Mouse (Mus musculus) cerebellum, adult (tissue): Measurements from ENCODE around the gene Agrp.

Source experiments
- ATAC-seq: cut with Nextera tagmentation; 2 replicates; pipeline ENCODE4 v1.9.2; 2017; ENCODE audit warnings: mild to moderate bottlenecking, moderate library complexity, mixed read lengths; ENCODE audit not compliant: insufficient number of reproducible peaks, low FRiP score, low TSS enrichment

Gene Agrp

GRCm38 (mm10) chr8:105527110-105527509 is 110.1 kb downstream of the Agrp start:
- ATAC-seq = no peak

- ATAC-seq = no peak
Observed at GRCm38 (mm10) chr8:105522890-105523289, 114.3 kb downstream of the Agrp start.

- no peak for ATAC-seq
Observed at GRCm38 (mm10) chr8:105521995-105522769, 115.0 kb downstream of the Agrp start.

GRCm38 (mm10) chr8:105521061-105521460 is 116.1 kb downstream of the Agrp start:
- no peak for ATAC-seq

GRCm38 (mm10) chr8:105520521-105520920 is 116.7 kb downstream of the Agrp start:
- ATAC-seq = no peak

DNA sequence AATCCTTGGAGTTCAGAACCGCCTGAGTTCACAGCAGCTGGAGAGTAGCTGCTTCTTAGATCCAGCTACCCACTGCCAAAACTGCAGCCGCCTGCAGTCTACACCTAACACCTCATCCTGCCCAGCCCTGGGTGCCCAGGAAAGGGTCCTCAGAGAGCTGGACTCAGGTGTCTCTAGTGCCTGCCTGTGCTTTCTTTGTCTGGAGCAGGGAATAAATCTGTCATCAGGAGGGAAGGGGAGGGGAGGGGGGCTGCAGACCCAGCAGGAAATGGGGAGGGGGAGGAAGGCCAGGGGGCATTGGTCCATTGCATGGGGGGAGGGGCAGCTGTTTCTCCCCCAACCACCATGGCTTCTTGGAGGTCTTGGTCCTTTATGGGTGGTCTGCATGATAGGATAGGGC is 117.6 kb downstream of the Agrp start:
- ATAC-seq = no peak

DNA sequence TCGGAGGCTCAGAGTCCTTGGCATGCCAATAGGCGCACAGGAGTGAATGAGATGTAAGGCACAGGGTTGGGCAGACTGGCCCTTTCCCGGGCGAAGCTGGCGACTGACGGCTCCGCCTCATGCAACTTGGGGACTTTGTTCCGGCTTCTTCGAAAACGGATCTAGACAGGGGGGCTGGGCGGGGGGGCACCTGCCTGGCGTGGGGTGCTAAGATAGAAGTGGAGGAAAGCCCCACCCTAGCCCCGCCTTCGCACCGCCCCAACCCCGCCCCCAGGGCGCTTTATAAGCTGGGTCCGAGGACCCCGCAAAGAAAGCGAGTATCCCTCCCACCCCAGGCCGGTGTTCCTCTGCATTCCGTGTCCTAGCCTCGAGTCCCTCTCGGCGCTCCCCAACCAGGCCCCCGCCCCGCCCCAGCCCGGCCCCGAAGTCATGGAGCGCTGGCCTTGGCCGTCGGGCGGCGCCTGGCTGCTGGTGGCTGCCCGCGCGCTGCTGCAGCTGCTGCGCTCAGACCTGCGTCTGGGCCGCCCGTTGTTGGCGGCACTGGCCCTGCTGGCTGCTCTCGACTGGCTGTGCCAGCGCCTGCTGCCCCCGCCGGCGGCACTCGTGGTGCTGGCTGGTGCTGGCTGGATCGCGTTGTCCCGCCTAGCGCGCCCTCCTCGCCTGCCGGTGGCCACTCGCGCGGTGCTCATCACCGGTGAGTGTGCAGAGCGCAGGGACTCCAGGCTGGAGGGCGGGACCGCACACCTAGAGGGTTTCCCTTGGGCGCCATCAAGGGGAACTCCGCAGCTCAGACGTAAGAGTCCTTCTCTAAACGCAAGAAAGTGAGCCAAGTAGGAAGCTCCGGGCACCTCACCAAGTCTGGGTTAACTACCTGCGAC is 118.5 kb downstream of the Agrp start, which contains the start of gene Hsd11b2:
Hsd11b2 (plus strand) TSS at position 320 of the 878 bp plus-strand sequence.
- no peak for ATAC-seq

DNA sequence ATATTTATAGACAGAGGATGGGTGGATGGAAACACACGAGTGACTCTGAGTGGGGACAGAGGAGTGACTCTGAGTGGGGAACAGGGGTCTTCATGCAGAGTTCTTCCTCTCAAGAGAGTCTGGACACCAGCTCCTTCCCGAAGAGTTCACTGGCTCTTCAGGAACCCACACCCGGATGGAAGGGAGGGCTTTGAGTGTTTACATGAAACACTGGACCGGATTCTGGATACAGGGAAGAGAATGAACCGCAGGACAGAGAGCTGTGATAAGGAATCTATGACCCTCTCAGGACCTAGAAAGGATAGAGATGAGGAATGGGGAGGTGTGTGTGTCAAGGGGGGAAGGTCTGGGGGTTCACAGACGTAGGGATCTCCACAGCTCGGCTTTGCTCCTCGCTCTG is 119.8 kb downstream of the Agrp start:
- no peak for ATAC-seq
